Mouse (Mus musculus): ENCODE data around the gene Col16a1. TPM values are rescaled to one million over a fixed set of nuclear protein-coding genes. Genes with fewer than 3 reads are reported as not detected.

Gene Col16a1
- total and polyA plus RNA-seq, 3 experiments: 0.25 to 0.50 TPM; not detected in 1

DNA sequence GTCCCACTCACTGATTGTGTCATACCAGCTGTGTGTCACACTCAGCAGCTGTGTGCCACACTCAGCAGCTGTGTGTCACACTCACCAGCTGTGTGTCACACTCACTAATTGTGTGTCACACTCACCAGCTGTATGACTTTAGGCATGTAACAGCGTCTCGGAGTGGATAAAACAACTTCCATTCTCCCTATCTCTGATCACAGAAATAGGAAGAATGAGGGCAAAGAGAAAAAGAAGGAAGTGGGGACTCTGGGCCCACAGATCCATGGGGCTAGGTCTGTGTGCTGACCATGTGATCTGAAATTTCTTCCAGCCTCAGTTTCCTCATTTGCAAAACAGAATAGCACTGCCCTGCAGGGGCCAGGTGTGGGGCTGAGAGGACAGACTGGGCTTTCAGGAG is 24.1 kb downstream of the Col16a1 start:
- Histone ChIP-seq H3K9me3 (replicated peaks; ENCODE audit: insufficient read depth, low read length) (no peaks in the 10 kb centered on the region), H3K9ac (ENCODE audit: control insufficient read depth, low read depth, low read length, poor library complexity, severe bottlenecking) (no peak overlapping the region; the same call in 1 of the 2 replicates), H3K4me1 (ENCODE audit: control insufficient read depth in 1 of 2, insufficient read depth in 2 of 2, low read length in 2 of 2) (peaks cover 2 to 15% of the 10 kb centered on the region in 2 experiments; a peak in 2 of 4 replicates), H3K27ac (ENCODE audit: control insufficient read depth, low read depth, low read length) (no peak overlapping the region), H3K36me3 (ENCODE audit: control insufficient read depth in 1 of 2, insufficient read depth in 2 of 2, low read length in 2 of 2) (peaks cover 0 to 2% of the 10 kb centered on the region in 2 experiments; a peak in 1 of 4 replicates), H3K79me2 (ENCODE audit: control insufficient read depth, insufficient read depth, low read length, poor library complexity) (no peaks in the 10 kb centered on the region), H3K4me3 (ENCODE audit: control insufficient read depth in 1 of 2, insufficient read depth in 1 of 2, low read depth in 2 of 2, low read length in 2 of 2) (no peak overlapping the region), H3K27me3 (ENCODE audit: control insufficient read depth in 1 of 2, insufficient read depth in 2 of 2, low read length in 2 of 2) (no peaks in the 10 kb centered on the region; a peak in 1 of 4 replicates)
- TF ChIP-seq MXI1 (IDR thresholded peaks at IDR 0.05; ENCODE audit: low read depth, low read length): no peak
- 0 out of 2 replicates have a peak, but pooled peaks have one; percentile 57 for TF ChIP-seq SIN3A (IDR thresholded peaks at IDR 0.05; ENCODE audit: low read length)
- TF ChIP-seq ETS1 (IDR thresholded peaks at IDR 0.05; ENCODE audit: low read depth, low read length): peak; percentile 87
- TF ChIP-seq ELF1 (IDR thresholded peaks at IDR 0.05; ENCODE audit: low read depth, low read length): peak; percentile 54; the same call in 1 of the 2 replicates
- peak; percentile 25 to 63; a peak in 2 of 4 replicates for TF ChIP-seq EP300 (IDR thresholded peaks at IDR 0.05; ENCODE audit: low read depth in 1 of 2, low read length in 2 of 2)
- TF ChIP-seq TBP (IDR thresholded peaks at IDR 0.05; ENCODE audit: low read depth, low read length): no peak
- TF ChIP-seq RCOR1 (IDR thresholded peaks at IDR 0.05; ENCODE audit: low read depth, low read length): no peak
- no peak for TF ChIP-seq TCF12 (IDR thresholded peaks at IDR 0.05; ENCODE audit: low read depth, low read length)
- no peak for TF ChIP-seq HCFC1 (IDR thresholded peaks at IDR 0.05; ENCODE audit: low read depth, low read length)
- peak; percentile 76 for TF ChIP-seq GATA1 (IDR thresholded peaks at IDR 0.05; ENCODE audit: low read depth, low read length)
- peak; percentile 74 for TF ChIP-seq USF1 (IDR thresholded peaks at IDR 0.05; ENCODE audit: low read depth, low read length)
- peak; percentile 41 for DNase-seq (ENCODE audit: low read depth, low spot score)

DNA sequence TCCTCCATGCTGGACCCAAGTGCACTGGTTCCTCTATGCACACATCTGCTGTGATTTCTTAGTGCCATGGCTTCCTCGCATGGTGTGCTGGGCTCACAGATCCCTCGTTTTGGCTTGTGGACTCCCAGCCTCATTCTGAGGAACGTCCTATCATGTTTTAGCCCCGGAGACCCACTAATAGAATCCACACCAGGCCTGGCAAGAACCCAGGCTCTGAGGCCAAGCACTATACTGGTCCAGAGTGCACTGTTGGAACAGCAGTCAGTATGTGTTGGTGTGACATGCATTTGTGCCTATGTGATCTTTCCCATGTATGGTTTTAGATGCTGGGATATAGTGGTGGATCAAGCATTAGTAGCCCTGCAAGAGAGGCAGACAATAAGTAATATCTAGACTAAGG is 25.7 kb downstream of the Col16a1 start:
- DNase-seq (ENCODE audit: low read depth, low spot score): no peak
- H3K9ac ChIP-seq (ENCODE audit: control insufficient read depth, low read depth, low read length, poor library complexity, severe bottlenecking): no peak overlapping the region
- H3K4me3 ChIP-seq (ENCODE audit: control insufficient read depth in 1 of 2, insufficient read depth in 1 of 2, low read depth in 2 of 2, low read length in 2 of 2): no peak overlapping the region
- H3K79me2 ChIP-seq (ENCODE audit: control insufficient read depth, insufficient read depth, low read length, poor library complexity): no peaks in the 10 kb centered on the region
- H3K27me3 ChIP-seq (ENCODE audit: control insufficient read depth in 1 of 2, insufficient read depth in 2 of 2, low read length in 2 of 2): no peaks in the 10 kb centered on the region; a peak in 1 of 4 replicates
- H3K36me3 ChIP-seq (ENCODE audit: control insufficient read depth in 1 of 2, insufficient read depth in 2 of 2, low read length in 2 of 2): peaks cover 0 to 2% of the 10 kb centered on the region in 2 experiments; a peak in 1 of 4 replicates
- TF ChIP-seq MAFK (IDR thresholded peaks at IDR 0.05; ENCODE audit: borderline replicate concordance, low read depth, low read length): no peak
- TF ChIP-seq MAX (IDR thresholded peaks at IDR 0.05; ENCODE audit: low read length): no peak
- TF ChIP-seq UBTF (IDR thresholded peaks at IDR 0.05; ENCODE audit: borderline replicate concordance, insufficient read depth, low read depth, low read length): no peak
- no peak for TF ChIP-seq CHD1 (IDR thresholded peaks at IDR 0.05; ENCODE audit: low read depth, low read length)
- no peak for TF ChIP-seq ZC3H11A (IDR thresholded peaks at IDR 0.05; ENCODE audit: low read depth, low read length)
- no peak for TF ChIP-seq TBP (IDR thresholded peaks at IDR 0.05; ENCODE audit: low read depth, low read length)
- no peak for TF ChIP-seq ZNF384 (IDR thresholded peaks at IDR 0.05; ENCODE audit: low read depth, low read length)
- TF ChIP-seq MEF2A (IDR thresholded peaks at IDR 0.05; ENCODE audit: extremely low read depth, insufficient replicate concordance, low read depth, low read length, poor library complexity, severe bottlenecking): no peak
- TF ChIP-seq ZKSCAN1 (IDR thresholded peaks at IDR 0.05; ENCODE audit: low read depth, low read length): no peak
- TF ChIP-seq GATA1 (IDR thresholded peaks at IDR 0.05; ENCODE audit: low read depth, low read length): no peak
- no peak for TF ChIP-seq MYC (IDR thresholded peaks at IDR 0.05; ENCODE audit: low read depth, low read length)
- no peak for TF ChIP-seq TCF12 (IDR thresholded peaks at IDR 0.05; ENCODE audit: low read depth, low read length)
- no peak for TF ChIP-seq MAZ (IDR thresholded peaks at IDR 0.05; ENCODE audit: low read depth, low read length)
- no peak for TF ChIP-seq POLR2AphosphoS2 (IDR thresholded peaks at IDR 0.05; ENCODE audit: low read length)
- TF ChIP-seq POLR2AphosphoS5 (IDR thresholded peaks at IDR 0.05; ENCODE audit: borderline replicate concordance, low read depth, low read length): no peak
- no peak for TF ChIP-seq RCOR1 (IDR thresholded peaks at IDR 0.05; ENCODE audit: low read depth, low read length)
- no peak for TF ChIP-seq NRF1 (IDR thresholded peaks at IDR 0.05; ENCODE audit: insufficient read depth, low read depth, low read length, poor library complexity, severe bottlenecking)
- TF ChIP-seq USF1 (IDR thresholded peaks at IDR 0.05; ENCODE audit: low read depth, low read length): no peak
- no peaks in the 10 kb centered on the region for H3K9me3 ChIP-seq (replicated peaks; ENCODE audit: insufficient read depth, low read length)
- H3K27ac ChIP-seq (ENCODE audit: control insufficient read depth, low read depth, low read length): no peak overlapping the region
- H3K4me1 ChIP-seq (ENCODE audit: control insufficient read depth in 1 of 2, insufficient read depth in 2 of 2, low read length in 2 of 2): peaks cover 2 to 15% of the 10 kb centered on the region in 2 experiments; a peak in 2 of 4 replicates
